Mouse (Mus musculus) layer of hippocampus, postnatal 14 days (tissue): ENCODE results near the gene Vdac2. TPM values are rescaled to one million over a fixed set of nuclear protein-coding genes. Genes with fewer than 3 reads are reported as not detected.

ENCODE experiments used
- DNase-seq, 2 experiments: peaks; one replicate each; pipeline ENCODE4 v3.0.0; 2021 to 2022; ENCODE audit warnings: low spot score in 2 of 2, mixed read lengths in 1 of 2
- total RNA-seq, 2 experiments: library from RNA; stranded (reverse); gene quantifications; 2 replicates each; pipeline ENCODE4 v1.2.3; 2021

Vdac2 gene
- total RNA-seq, 2 experiments from 2014 or later: 231 to 233 TPM

DNA sequence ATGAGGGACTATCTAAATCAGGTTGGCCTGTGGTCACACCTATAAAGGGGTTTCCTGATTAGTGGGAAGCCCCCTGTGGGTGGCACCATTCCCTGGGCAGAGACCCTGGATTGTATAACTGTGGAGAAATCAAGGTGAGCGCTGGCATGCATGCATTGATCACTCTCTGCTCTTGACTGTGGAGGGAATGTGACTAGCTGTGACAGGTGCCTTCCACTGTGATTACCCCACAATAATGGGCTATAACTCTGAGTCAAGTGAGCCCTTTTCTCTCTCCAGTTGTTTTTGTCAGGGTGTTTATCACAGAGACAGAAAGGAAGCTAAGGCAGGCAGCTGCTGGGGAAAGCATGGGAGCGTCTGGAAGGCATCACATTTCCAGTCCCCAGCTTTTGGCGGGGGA is 8.8 kb upstream of the Vdac2 start:
- no peak for DNase-seq

- no peak for DNase-seq
These were observed 7.6 kb upstream of the Vdac2 start for GRCm38 (mm10) chr14:21817453-21817852.

DNA sequence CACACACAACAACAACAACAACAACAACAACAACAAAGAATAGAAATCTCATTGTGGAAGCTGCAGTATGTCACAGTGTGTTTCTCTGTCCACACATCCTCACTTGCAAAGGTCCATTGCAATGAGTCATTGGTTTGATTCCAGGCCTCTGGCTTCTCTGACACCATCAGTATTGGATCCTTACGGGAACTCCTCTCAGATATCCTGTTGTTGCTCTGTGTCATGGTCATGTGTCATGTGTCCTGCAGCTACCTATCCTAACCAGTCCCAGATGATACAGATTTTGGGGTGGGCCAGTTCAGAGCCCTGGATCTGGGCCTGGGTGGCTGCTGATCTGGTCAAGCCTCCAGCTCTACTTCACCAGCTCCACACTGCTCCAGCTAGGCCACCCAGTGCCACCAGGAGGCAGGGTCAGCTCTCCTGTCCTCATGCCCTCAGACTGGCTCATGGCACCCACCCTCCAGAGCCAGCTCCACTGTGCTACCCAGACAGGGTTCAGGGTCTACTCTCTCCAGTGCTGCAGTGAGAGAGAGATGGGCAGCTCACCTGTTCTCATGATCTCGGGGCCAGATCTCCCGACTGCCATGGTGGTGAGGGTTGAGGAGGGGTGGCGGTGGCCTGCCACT is 4.0 kb upstream of the Vdac2 start:
- no peak for DNase-seq

DNA sequence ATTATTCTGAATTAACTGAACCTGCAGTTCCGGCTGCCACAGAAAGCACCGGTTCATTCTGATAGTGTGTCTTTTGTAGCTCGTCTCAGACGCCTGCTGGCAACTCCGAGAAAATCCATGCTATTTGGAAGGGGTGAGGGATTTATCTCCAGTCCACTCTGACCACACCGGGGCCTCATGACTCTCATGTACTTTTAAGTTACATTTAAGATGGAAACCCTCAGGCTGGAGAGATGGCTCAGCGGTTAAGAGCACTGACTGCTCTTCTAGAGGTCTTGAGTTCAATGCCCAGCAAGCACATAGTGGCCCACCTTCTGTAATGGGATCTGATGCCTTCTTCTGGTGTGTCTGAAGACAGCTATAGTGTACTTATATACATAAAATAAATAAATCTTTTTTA is 2.7 kb upstream of the Vdac2 start:
- no peak for DNase-seq

DNA sequence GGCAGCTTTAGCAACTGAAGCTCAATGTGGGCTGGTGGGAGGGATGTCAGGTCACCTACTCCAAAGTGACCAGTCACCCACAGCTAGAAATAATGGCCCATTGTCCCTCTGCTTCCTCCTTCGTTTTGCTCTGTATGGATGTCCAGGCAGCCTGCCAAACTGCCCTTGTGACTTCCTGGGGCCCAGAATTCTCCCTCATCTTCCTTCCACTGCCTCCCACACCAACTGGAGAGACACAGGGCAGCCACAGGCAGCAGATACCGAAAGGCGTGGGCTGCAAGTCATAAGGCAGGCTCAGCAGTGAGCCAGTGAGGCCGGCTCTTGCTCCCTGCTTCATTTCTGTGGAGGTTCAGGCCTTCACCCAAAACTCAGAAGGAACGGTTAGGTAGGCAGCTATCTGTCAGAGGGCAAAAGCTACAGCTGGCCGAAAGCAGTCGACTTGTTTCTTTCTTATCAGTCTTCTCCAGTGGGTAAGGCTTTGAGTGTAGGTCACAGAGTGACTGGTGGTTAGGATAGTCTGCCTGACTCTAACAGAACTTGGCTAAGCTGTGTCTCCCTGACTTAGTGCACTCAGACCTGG is 2.2 kb upstream of the Vdac2 start:
- peak; percentile 31 to 53 for DNase-seq

GRCm38 (mm10) chr14:21823897-21824296 is 1.1 kb upstream of the Vdac2 start:
- DNase-seq: no peak

DNA sequence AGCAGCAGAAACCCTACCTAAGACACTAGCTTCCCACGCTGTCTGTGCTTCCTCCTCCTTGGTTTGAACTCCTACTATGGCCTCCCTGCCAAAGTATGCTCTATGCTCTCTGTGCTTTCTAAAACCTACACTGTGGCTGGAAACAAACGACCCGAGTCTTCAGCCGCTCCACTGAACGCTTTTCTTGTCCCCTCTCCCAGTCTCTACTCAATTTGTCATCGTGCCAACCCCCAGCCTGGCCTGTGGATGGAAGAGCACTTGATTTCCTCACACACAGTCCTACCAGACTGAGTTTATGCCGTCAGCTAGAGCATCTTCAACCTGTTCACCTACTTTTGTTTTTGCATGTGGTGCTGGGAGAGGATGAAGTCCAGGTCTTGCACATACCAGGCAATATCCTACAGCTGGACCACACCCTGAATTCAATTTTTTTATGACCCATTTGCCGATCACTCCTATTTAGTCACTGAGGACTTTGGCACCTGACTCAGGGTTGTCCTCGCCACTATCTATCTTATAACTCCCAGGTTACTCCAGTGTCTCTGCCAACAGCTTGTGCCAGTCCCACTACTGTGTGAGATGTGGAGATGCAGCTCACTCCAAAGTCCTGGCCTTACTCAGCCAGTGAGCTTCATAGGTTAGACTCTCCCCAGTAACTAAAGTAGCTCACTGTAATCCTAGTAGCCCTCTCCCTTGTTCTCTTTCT is 901 bp downstream of the Vdac2 start:
- no peak for DNase-seq

- DNase-seq: peak; percentile 96 to 98
These were observed 6.1 kb downstream of the Vdac2 start for GRCm38 (mm10) chr14:21830876-21831767.

DNA sequence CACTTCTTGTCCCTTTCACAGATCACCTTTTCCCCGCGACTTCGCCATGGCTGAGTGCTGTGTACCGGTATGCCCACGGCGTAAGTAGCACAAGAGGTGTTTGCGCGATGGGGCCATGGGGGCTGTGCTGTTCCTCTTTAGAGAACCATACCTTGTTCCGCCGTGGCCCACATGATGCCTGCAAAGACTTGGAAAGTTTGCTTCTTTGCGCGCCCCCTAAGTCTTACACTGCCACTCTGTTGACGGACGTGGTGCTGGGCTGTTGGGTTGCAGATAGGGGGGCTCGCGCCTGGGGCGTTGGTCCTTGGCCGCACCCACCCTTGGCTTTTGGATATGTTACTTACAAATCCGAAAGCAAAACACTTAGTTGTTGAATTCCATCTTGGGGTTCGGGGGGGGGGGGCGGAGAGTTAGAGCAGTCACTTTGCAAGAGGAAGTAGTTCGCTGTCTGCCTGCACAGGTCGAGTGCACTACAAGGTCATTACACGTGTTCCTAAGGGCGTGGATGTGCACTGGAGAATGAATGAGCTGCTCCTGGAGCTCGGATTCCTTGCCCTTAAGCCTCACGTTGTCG is 6.9 kb downstream of the Vdac2 start:
- DNase-seq: no peak

- no peak for DNase-seq
These were observed 13.4 kb downstream of the Vdac2 start for GRCm38 (mm10) chr14:21838336-21839017.

DNA sequence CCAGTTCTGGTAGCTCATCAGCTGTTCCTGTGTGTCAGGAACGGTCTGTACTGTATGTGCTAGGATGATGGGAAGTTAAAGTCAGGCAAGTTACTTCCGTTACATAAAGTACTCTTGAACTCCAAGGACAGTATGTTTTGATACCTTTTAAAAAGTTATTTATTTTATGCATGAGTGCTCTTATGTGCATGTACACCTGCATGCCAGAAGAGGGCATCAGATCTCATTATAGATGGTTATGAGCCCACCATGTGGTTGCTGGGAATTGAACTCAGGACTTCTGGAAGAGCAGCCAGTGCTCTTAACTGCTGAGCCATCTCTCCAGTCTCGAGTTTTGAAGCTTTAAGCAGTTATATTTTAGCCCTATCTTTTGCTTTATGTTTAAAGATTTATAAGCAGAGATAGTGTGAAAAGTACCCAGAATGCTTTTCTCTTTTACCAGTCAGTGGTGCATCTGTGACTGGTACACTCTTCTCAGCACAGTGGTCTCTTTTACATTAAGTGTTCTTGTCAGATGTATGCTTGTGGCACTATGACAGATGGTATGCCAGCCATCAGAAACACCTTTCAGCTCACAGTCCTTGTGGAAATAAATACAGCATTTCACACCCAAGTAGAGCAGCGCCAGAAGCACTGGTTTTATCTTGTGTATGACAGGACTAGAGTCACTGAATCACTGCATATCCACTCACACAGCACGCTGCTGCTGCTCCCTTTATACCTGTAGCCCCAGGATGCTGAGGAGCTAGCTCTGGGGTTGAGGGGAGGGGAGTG is 17.0 kb downstream of the Vdac2 start:
- DNase-seq: no peak

GRCm38 (mm10) chr14:21843263-21843662 is 18.2 kb downstream of the Vdac2 start:
- DNase-seq: peak in 1 of 2 experiments; percentile 29

DNA sequence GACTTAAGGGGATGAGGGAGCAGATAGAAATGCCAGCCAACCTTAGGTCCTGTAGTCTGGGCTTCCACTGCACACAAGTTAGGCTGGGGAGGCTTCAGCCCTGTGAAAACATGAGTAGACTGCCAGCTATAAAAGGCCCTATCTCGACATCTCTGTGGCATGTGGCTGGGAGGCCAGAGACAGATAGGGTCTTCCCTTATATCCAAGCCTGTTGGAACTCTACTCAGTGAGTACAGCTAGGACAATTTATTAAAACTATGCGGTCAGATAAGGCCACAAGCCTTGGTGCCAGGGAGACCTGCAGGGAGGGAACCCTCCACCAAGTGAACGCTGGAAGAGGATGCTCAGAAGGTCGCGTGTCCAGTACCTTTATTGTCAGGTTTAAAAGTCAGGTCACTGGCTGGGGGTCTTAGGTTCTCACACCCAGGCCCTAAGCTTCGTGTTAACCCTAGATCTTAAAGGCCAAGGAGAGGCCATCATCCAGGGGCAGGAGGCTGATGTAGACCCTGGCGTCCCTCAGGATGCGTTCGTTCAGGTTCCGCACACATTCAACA is 21.9 kb downstream of the Vdac2 start:
- DNase-seq: no peak

GRCm38 (mm10) chr14:21847381-21848165 is 22.5 kb downstream of the Vdac2 start:
- peak; percentile 40 to 62 for DNase-seq

- DNase-seq: peak; percentile 96
These were observed 23.4 kb downstream of the Vdac2 start, which contains the start of gene Comtd1 for GRCm38 (mm10) chr14:21848166-21849154. Gene Comtd1, minus strand, starts transcription at chr14:21848977.

DNA sequence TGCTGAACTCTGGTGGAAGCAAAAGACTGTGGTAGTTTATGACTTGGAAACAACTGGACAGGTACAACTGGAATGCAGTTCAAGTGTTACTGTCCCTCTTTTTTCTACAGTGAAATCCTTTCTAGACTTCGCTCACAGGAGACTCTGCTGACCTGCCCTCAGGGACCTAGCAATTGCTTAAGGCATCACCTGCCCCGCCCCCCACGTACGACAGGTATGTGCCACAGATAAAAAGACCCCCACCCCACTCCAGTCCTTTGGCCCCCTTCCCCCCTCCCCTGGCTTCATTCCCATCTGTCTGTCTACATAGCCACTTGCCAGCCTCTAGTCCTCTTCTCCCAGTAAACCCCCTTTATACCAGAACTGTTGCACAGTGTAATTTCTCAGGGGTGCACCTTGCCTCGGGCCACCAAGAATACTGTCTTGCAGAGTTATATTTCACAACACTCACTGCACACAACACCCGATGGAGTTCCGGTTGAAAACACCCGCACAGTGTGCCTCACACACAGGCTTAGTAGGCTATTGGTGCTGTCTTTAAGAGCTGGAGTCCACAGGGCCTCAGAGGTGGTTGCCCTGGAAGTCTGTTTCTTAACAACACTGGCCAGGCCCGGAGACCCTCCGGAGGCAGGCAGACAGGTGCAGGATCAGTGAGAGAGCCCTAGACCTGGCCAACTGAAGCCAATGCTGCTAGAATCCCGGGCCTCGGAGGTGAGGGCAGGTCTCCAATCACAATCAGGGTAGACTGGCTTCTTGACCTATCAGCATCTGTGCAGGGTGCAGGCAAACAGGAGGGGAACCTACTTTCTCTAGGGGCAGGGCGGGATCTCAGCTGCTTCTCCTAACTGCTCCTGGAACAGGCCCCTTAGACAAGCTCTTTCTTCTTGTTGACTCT is 24.7 kb downstream of the Vdac2 start:
- no peak for DNase-seq
